Mouse (Mus musculus) forebrain, embryonic 14.5 days (tissue): ENCODE measurements at regions not wholly inside any gene's neighbourhood (a gene's known extent, or its start where the extent isn't known, plus 50 kb on each side); places are given as distances from the start of the nearest gene placed in this dataset.
A peak's percentile ranks its signal among the peaks of the same experiment; 100 is the strongest.

ENCODE experiments used
- ATAC-seq: fragments of 200-750 bp; cut with Nextera tagmentation; 2 replicates; pipeline ENCODE4 v1.8.0; 2017; ENCODE audit warnings: mild to moderate bottlenecking, moderate library complexity
- DNase-seq: peaks from one replicate; pipeline ENCODE4 v3.0.0-alpha.2; 2015; ENCODE audit warnings: low spot score
- H3K27ac ChIP-seq: fragments of 300-500 bp; sonication (generic); 2 replicates; pipeline ENCODE4 v1.5.1; 2014; ENCODE audit warnings: low read depth, mild to moderate bottlenecking, control low read depth, low read length, moderate library complexity
- H3K27me3 ChIP-seq: fragments of 300-500 bp; sonication (generic); replicated peaks from 2 replicates; pipeline ENCODE4 v1.6.1; 2014; ENCODE audit warnings: low read length, control low read depth, mixed read lengths; ENCODE audit not compliant: control insufficient read depth, insufficient read depth
- H3K36me3 ChIP-seq: fragments of 300-500 bp; sonication (generic); 2 replicates; pipeline ENCODE4 v1.6.1; 2014; ENCODE audit warnings: low read length, control low read depth; ENCODE audit not compliant: control insufficient read depth, insufficient read depth
- H3K4me1 ChIP-seq: fragments of 300-500 bp; sonication (generic); 2 replicates; pipeline ENCODE4 v1.6.1; 2014; ENCODE audit warnings: antibody characterized with exemption, low read length, control low read depth; ENCODE audit not compliant: control insufficient read depth, insufficient read depth
- H3K4me2 ChIP-seq: fragments of 300-500 bp; sonication (generic); 2 replicates; pipeline ENCODE4 v1.6.1; 2014; ENCODE audit warnings: mild to moderate bottlenecking, control low read depth, low read length
- H3K4me3 ChIP-seq: fragments of 300-500 bp; sonication (generic); 2 replicates; pipeline ENCODE4 v1.5.1; 2014; ENCODE audit warnings: low read depth, low read length, control low read depth
- H3K9ac ChIP-seq: fragments of 300-500 bp; sonication (generic); 2 replicates; pipeline ENCODE4 v1.6.1; 2014; ENCODE audit warnings: mild to moderate bottlenecking, low read length, control low read depth, moderate library complexity
- H3K9me3 ChIP-seq: fragments of 300-500 bp; sonication (generic); replicated peaks from 2 replicates; pipeline ENCODE4 v1.6.1; 2016; ENCODE audit warnings: low read length, control low read depth, mixed read lengths; ENCODE audit not compliant: control insufficient read depth
- WGBS: fragments of 180-500 bp; shearing (Covaris S2); extraction: QIAGEN DNeasy Blood & Tissue Kit; methylation state at CpG from one replicate; pipeline ENCODE4 v1.1.7; 2014; 5-methylcytosine and 5-hydroxymethylcytosine counted together

- Histone ChIP-seq H3K27ac (no peak overlapping the region), H3K4me3 (no peak overlapping the region), H3K4me1 (no peaks in the 10 kb centered on the region), H3K4me2 (no peak overlapping the region), H3K27me3 (no peaks in the 10 kb centered on the region), H3K9me3 (no peaks in the 10 kb centered on the region), H3K9ac (no peak overlapping the region), H3K36me3 (no peaks in the 10 kb centered on the region)
- ATAC-seq, result no peak
- 98% methylated on average over 1 of the region's 1 CpGs for WGBS
- no peak for DNase-seq
These were observed 491.7 kb upstream of the Zeb2 start for GRCm38 (mm10) chr2:45608926-45609325.

- H3K9ac ChIP-seq, result no peak overlapping the region
- no peaks in the 10 kb centered on the region for H3K4me1 ChIP-seq
- H3K27me3 ChIP-seq, result no peaks in the 10 kb centered on the region
- no peak overlapping the region for H3K4me3 ChIP-seq
- H3K27ac ChIP-seq, result no peak overlapping the region
- ATAC-seq (no peak), DNase-seq (no peak)
- no peak overlapping the region for H3K4me2 ChIP-seq
- H3K36me3 ChIP-seq, result no peaks in the 10 kb centered on the region
- H3K9me3 ChIP-seq, result no peaks in the 10 kb centered on the region
These were observed 490.2 kb upstream of the Zeb2 start for GRCm38 (mm10) chr2:45607393-45607792.

GRCm38 (mm10) chr2:45601332-45601900 is 484.2 kb upstream of the Zeb2 start:
- ATAC-seq (no peak), DNase-seq (no peak)
- no peak overlapping the region for H3K4me2 ChIP-seq
- H3K27ac ChIP-seq, result no peak overlapping the region
- H3K36me3 ChIP-seq, result no peaks in the 10 kb centered on the region
- H3K9ac ChIP-seq, result no peak overlapping the region
- H3K4me3 ChIP-seq, result no peak overlapping the region
- WGBS, result 87% methylated on average over 6 of the region's 6 CpGs
- no peaks in the 10 kb centered on the region for H3K4me1 ChIP-seq
- no peaks in the 10 kb centered on the region for H3K27me3 ChIP-seq
- H3K9me3 ChIP-seq, result no peaks in the 10 kb centered on the region

- H3K4me1 ChIP-seq, result no peaks in the 10 kb centered on the region
- H3K27me3 ChIP-seq, result no peaks in the 10 kb centered on the region
- no peaks in the 10 kb centered on the region for H3K9me3 ChIP-seq
- H3K27ac ChIP-seq, result no peak overlapping the region
- H3K4me3 ChIP-seq, result no peak overlapping the region
- H3K4me2 ChIP-seq, result no peak overlapping the region
- 90% methylated on average over 4 of the region's 4 CpGs for WGBS
- no peak for DNase-seq
- no peak overlapping the region for H3K9ac ChIP-seq
- ATAC-seq, result no peak
- no peaks in the 10 kb centered on the region for H3K36me3 ChIP-seq
These were observed 476.6 kb upstream of the Zeb2 start for GRCm38 (mm10) chr2:45593765-45594164.

GRCm38 (mm10) chr2:45590980-45591379 is 473.8 kb upstream of the Zeb2 start:
- no peak overlapping the region for H3K4me3 ChIP-seq
- ATAC-seq (no peak), DNase-seq (no peak)
- H3K9me3 ChIP-seq, result no peaks in the 10 kb centered on the region
- WGBS, result 70% methylated on average over 1 of the region's 1 CpGs
- no peak overlapping the region for H3K27ac ChIP-seq
- H3K9ac ChIP-seq, result no peak overlapping the region
- H3K36me3 ChIP-seq, result no peaks in the 10 kb centered on the region
- H3K27me3 ChIP-seq, result no peaks in the 10 kb centered on the region
- H3K4me1 ChIP-seq, result no peaks in the 10 kb centered on the region
- H3K4me2 ChIP-seq, result no peak overlapping the region

- no peak overlapping the region for H3K4me3 ChIP-seq
- H3K27ac ChIP-seq, result no peak overlapping the region
- no peaks in the 10 kb centered on the region for H3K27me3 ChIP-seq
- no peak for DNase-seq
- H3K4me1 ChIP-seq, result no peaks in the 10 kb centered on the region
- no peak overlapping the region for H3K4me2 ChIP-seq
- WGBS, result 79% methylated on average over 2 of the region's 2 CpGs
- no peaks in the 10 kb centered on the region for H3K36me3 ChIP-seq
- no peak overlapping the region for H3K9ac ChIP-seq
- no peaks in the 10 kb centered on the region for H3K9me3 ChIP-seq
- ATAC-seq, result no peak
These were observed 471.1 kb upstream of the Zeb2 start for GRCm38 (mm10) chr2:45588248-45588647.

GRCm38 (mm10) chr2:45586588-45587200 is 469.5 kb upstream of the Zeb2 start:
- H3K36me3 ChIP-seq, result no peaks in the 10 kb centered on the region
- no peak overlapping the region for H3K9ac ChIP-seq
- H3K27me3 ChIP-seq, result no peaks in the 10 kb centered on the region
- H3K27ac ChIP-seq, result no peak overlapping the region
- no peaks in the 10 kb centered on the region for H3K9me3 ChIP-seq
- ATAC-seq (no peak), DNase-seq (peak; percentile 13)
- no peaks in the 10 kb centered on the region for H3K4me1 ChIP-seq
- 73% methylated on average over 1 of the region's 1 CpGs for WGBS
- H3K4me2 ChIP-seq, result no peak overlapping the region
- no peak overlapping the region for H3K4me3 ChIP-seq

- H3K4me1 ChIP-seq, result no peaks in the 10 kb centered on the region
- H3K36me3 ChIP-seq, result no peaks in the 10 kb centered on the region
- H3K9me3 ChIP-seq, result no peaks in the 10 kb centered on the region
- ATAC-seq, result no peak
- H3K27ac ChIP-seq, result no peak overlapping the region
- no peak for DNase-seq
- WGBS, result 89% methylated on average over 4 of the region's 4 CpGs
- no peak overlapping the region for H3K4me2 ChIP-seq
- no peak overlapping the region for H3K4me3 ChIP-seq
- no peak overlapping the region for H3K9ac ChIP-seq
- H3K27me3 ChIP-seq, result no peaks in the 10 kb centered on the region
These were observed 464.3 kb upstream of the Zeb2 start for GRCm38 (mm10) chr2:45581549-45581925.

- Histone ChIP-seq H3K9ac (no peak overlapping the region), H3K27me3 (no peaks in the 10 kb centered on the region), H3K4me2 (no peak overlapping the region), H3K4me3 (no peak overlapping the region), H3K27ac (no peak overlapping the region), H3K36me3 (no peaks in the 10 kb centered on the region), H3K9me3 (no peaks in the 10 kb centered on the region), H3K4me1 (no peaks in the 10 kb centered on the region)
- DNase-seq, result no peak
- ATAC-seq, result no peak
- 74% methylated on average over 8 of the region's 8 CpGs for WGBS
These were observed 463.8 kb upstream of the Zeb2 start for GRCm38 (mm10) chr2:45580838-45581548.
